Mouse (Mus musculus): ENCODE results near the gene Dmrt3.

GRCm38 (mm10) chr19:25564430-25564829 lies 45.7 kb upstream of the Dmrt3 start:
- TF ChIP-seq CTCF (conservative IDR thresholded peaks at IDR 0.05; ENCODE audit: insufficient read depth, insufficient read length, low read depth, low read length) (no peak), POLR2A (IDR thresholded peaks at IDR 0.05; ENCODE audit: low read depth, low read length) (no peak)
